Mouse (Mus musculus): ENCODE results near the gene Lamtor2.

DNA sequence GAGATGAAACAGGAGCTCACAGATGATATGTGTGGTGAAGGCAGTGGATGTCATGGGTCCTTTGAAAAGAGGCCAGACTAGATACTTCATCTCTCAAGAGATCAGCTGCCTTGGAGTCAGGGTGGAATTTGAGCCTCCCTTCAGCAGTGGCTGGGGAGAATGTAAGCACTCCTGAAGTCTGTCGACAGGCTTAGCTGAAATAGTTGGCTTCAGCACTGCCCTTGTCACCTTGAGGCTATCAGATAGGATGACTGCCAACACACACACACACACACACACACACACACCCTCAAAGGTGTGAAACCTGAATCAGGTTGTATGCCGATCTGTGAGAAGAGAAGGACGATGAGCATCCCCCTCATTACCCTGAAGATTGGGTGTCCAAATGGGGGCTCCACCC, 38.2 kb upstream of the Lamtor2 start:
- TF ChIP-seq CTCF (IDR thresholded peaks at IDR 0.05; ENCODE audit: low read depth, low read length) (no peak), POLR2A (IDR thresholded peaks at IDR 0.05; ENCODE audit: extremely low read depth, insufficient read depth, low read length) (no peak)

Data from liver, adult 2 months (tissue).